15 mouse cellular contexts compared by ENCODE assay signal in genomic region chr5:103779836-103780235, GRCm38 (mm10).
DNase-seq lines count a peak whose midpoint lies in the region; ATAC-seq and TF ChIP-seq lines count a peak whose summit lies in the region.
"Had no signal": no experiment of that assay in that cellular context is flagged by ENCODE, and none has a peak within 500 bp of the region (broad histone marks: within the 10 kb centered on the region; RNA-seq: fewer than 3 reads in every experiment).

No protein-coding gene starts in this region.

- intact Hi-C loops in left cerebral cortex, adult 2 months (cut with DNase I): no loop called here

- TF ChIP-seq CTCF in hindbrain, postnatal 0 days (IDR thresholded peaks at IDR 0.05; ENCODE audit: low read depth): no peak
- no peak for TF ChIP-seq CTCF in left cerebral cortex, adult 2 months (IDR thresholded peaks at IDR 0.05)

- H3K27ac ChIP-seq in hindbrain, embryonic 12.5 days: 0 out of 2 replicates have a peak overlapping the region, but pooled peaks have one; percentile 81
- no peak overlapping the region for H3K27ac ChIP-seq in hindbrain, postnatal 0 days
- no peak overlapping the region for H3K27ac ChIP-seq in midbrain, embryonic 11.5 days (ENCODE audit: low read depth, low read length)
- H3K27ac ChIP-seq in midbrain, embryonic 15.5 days: no peak overlapping the region
- H3K27ac ChIP-seq in hindbrain, embryonic 13.5 days: peak overlapping the region; percentile 73; the same call in 1 of the 2 replicates
- H3K27ac ChIP-seq in left cerebral cortex, adult 2 months: no peak overlapping the region
- H3K27ac ChIP-seq: heart, adult 2 months had no signal

- no peak overlapping the region for H3K9ac ChIP-seq in hindbrain, embryonic 12.5 days
- H3K9ac ChIP-seq in hindbrain, postnatal 0 days (replicated peaks; ENCODE audit: low read length): no peak overlapping the region
- no peak overlapping the region; the same call in 1 of the 2 replicates for H3K9ac ChIP-seq in midbrain, embryonic 11.5 days (ENCODE audit: low read length)
- H3K9ac ChIP-seq in midbrain, embryonic 15.5 days: no peak overlapping the region
- H3K9ac ChIP-seq in hindbrain, embryonic 13.5 days: no peak overlapping the region

- H3K9me3 ChIP-seq in hindbrain, embryonic 12.5 days (replicated peaks): no peaks in the 10 kb centered on the region
- no peaks in the 10 kb centered on the region for H3K9me3 ChIP-seq in hindbrain, postnatal 0 days (ENCODE audit: low read length)
- H3K9me3 ChIP-seq in midbrain, embryonic 11.5 days (ENCODE audit: control insufficient read depth, low read length): no peaks in the 10 kb centered on the region
- H3K9me3 ChIP-seq in midbrain, embryonic 15.5 days: no peaks in the 10 kb centered on the region
- no peaks in the 10 kb centered on the region for H3K9me3 ChIP-seq in hindbrain, embryonic 13.5 days

- no peak overlapping the region for H3K4me3 ChIP-seq in hindbrain, embryonic 12.5 days
- no peak overlapping the region for H3K4me3 ChIP-seq in hindbrain, postnatal 0 days (ENCODE audit: low read length)
- no peak overlapping the region for H3K4me3 ChIP-seq in midbrain, embryonic 11.5 days (ENCODE audit: low read depth, low read length)
- no peak overlapping the region for H3K4me3 ChIP-seq in midbrain, embryonic 15.5 days
- H3K4me3 ChIP-seq in hindbrain, embryonic 13.5 days: no peak overlapping the region
- H3K4me3 ChIP-seq in left cerebral cortex, adult 2 months: no peak overlapping the region
- H3K4me3 ChIP-seq: erythroblast, embryonic 14.5 days; heart, adult 2 months; myocyte had no signal

- no peak for ATAC-seq in hindbrain, embryonic 12.5 days (ENCODE audit: low FRiP score)
- ATAC-seq in hindbrain, postnatal 0 days: no peak
- no peak for ATAC-seq in midbrain, embryonic 11.5 days (ENCODE audit: low FRiP score)
- ATAC-seq in midbrain, embryonic 15.5 days (replicated peaks): no peak
- no peak for ATAC-seq in hindbrain, embryonic 13.5 days (ENCODE audit: low FRiP score)

- peaks cover 52% of the 10 kb centered on the region for H3K4me1 ChIP-seq in hindbrain, embryonic 12.5 days
- H3K4me1 ChIP-seq in hindbrain, postnatal 0 days (ENCODE audit: insufficient read depth, low read length): peaks cover 14% of the 10 kb centered on the region
- peaks cover 30% of the 10 kb centered on the region for H3K4me1 ChIP-seq in midbrain, embryonic 11.5 days (ENCODE audit: control insufficient read depth, insufficient read depth, low read length)
- H3K4me1 ChIP-seq in midbrain, embryonic 15.5 days: peaks cover 26% of the 10 kb centered on the region
- peaks cover 48% of the 10 kb centered on the region for H3K4me1 ChIP-seq in hindbrain, embryonic 13.5 days (replicated peaks)

- H3K36me3 ChIP-seq in hindbrain, embryonic 12.5 days: peaks cover 11% of the 10 kb centered on the region
- H3K36me3 ChIP-seq in hindbrain, postnatal 0 days (ENCODE audit: insufficient read depth, low read length): no peaks in the 10 kb centered on the region
- H3K36me3 ChIP-seq in midbrain, embryonic 11.5 days (ENCODE audit: control insufficient read depth, insufficient read depth, low read length): 0 out of 2 replicates have a peak, but pooled peaks cover 2% of the 10 kb centered on the region
- H3K36me3 ChIP-seq in midbrain, embryonic 15.5 days (replicated peaks): no peaks in the 10 kb centered on the region
- H3K36me3 ChIP-seq in hindbrain, embryonic 13.5 days: peaks cover 4% of the 10 kb centered on the region; the same call in 1 of the 2 replicates

- WGBS in hindbrain, embryonic 12.5 days: 21% methylated on average over 10 of the region's 10 CpGs
- 40% methylated on average over 10 of the region's 10 CpGs for WGBS in hindbrain, postnatal 0 days
- WGBS in midbrain, embryonic 11.5 days: 15% methylated on average over 10 of the region's 10 CpGs
- WGBS in midbrain, embryonic 15.5 days: 22% methylated on average over 10 of the region's 10 CpGs
- 29% methylated on average over 10 of the region's 10 CpGs for WGBS in hindbrain, embryonic 13.5 days

- no peak for DNase-seq in hindbrain, postnatal 0 days (ENCODE audit: low spot score)
- DNase-seq in midbrain, embryonic 11.5 days (ENCODE audit: low spot score, missing footprints): peak; percentile 90
- DNase-seq in retina, embryonic 14.5 days (ENCODE audit: low spot score): peak; percentile 40
- no peak for DNase-seq in left cerebral cortex, adult 2 months (ENCODE audit: extremely low spot score in 1 of 2, low spot score in 2 of 2)
- no peak for DNase-seq in layer of hippocampus, adult 11-12 months (ENCODE audit: low spot score)
- DNase-seq: heart, adult 2 months; heart, postnatal 10 days; left cerebral cortex, postnatal 4 days; lung, adult 18-20 months; thymus, postnatal 4 days had no signal

- H3K27me3 ChIP-seq in hindbrain, embryonic 12.5 days: no peaks in the 10 kb centered on the region
- no peaks in the 10 kb centered on the region for H3K27me3 ChIP-seq in hindbrain, postnatal 0 days (ENCODE audit: insufficient read depth, low read length)
- no peaks in the 10 kb centered on the region for H3K27me3 ChIP-seq in midbrain, embryonic 11.5 days (ENCODE audit: control insufficient read depth, insufficient read depth, low read length)
- no peaks in the 10 kb centered on the region for H3K27me3 ChIP-seq in midbrain, embryonic 15.5 days (replicated peaks)
- no peaks in the 10 kb centered on the region for H3K27me3 ChIP-seq in hindbrain, embryonic 13.5 days

- H3K4me2 ChIP-seq in hindbrain, embryonic 12.5 days (replicated peaks): no peak overlapping the region
- no peak overlapping the region for H3K4me2 ChIP-seq in hindbrain, postnatal 0 days (ENCODE audit: low read depth, low read length)
- no peak overlapping the region for H3K4me2 ChIP-seq in midbrain, embryonic 11.5 days
- no peak overlapping the region for H3K4me2 ChIP-seq in midbrain, embryonic 15.5 days
- no peak overlapping the region for H3K4me2 ChIP-seq in hindbrain, embryonic 13.5 days

Comparison
In these comparisons a context has a peak if more than half of its experiments do, and no peak if none do; other contexts are left out.
1. H3K27ac ChIP-seq: peak in hindbrain, embryonic 12.5 days (single experiment) and hindbrain, embryonic 13.5 days (single experiment); none in hindbrain, postnatal 0 days (single experiment), midbrain, embryonic 11.5 days (single experiment), midbrain, embryonic 15.5 days (single experiment) and left cerebral cortex, adult 2 months (single experiment).
2. DNase-seq: peak in midbrain, embryonic 11.5 days (single experiment) and retina, embryonic 14.5 days (single experiment); none in hindbrain, postnatal 0 days (single experiment), left cerebral cortex, adult 2 months (0 of 2) and layer of hippocampus, adult 11-12 months (single experiment).